Mouse (Mus musculus) layer of hippocampus, postnatal 25 days (tissue): ENCODE results near the gene Pemt. TPM values are rescaled to one million over a fixed set of nuclear protein-coding genes. Genes with fewer than 3 reads are reported as not detected.
A peak's percentile ranks its signal among the peaks of the same experiment; 100 is the strongest.

Source experiments
- DNase-seq, 2 experiments: peaks; one replicate each; pipeline ENCODE4 v3.0.0; 2022; ENCODE audit warnings: mixed read lengths in 2 of 2, low spot score in 1 of 2; ENCODE audit errors: extremely low spot score in 1 of 2
- total RNA-seq, 2 experiments: library from RNA; stranded (reverse); gene quantifications; 2 replicates each; pipeline ENCODE4 v1.2.3; 2021

Pemt gene
- total RNA-seq, 2 experiments from 2014 or later: 4.0 to 4.7 TPM

- no peak for DNase-seq
These were observed 40.4 kb downstream of the Pemt start for GRCm38 (mm10) chr11:60005866-60006265.

- no peak for DNase-seq
These were observed 41.6 kb downstream of the Pemt start for GRCm38 (mm10) chr11:60004716-60005115.

DNA sequence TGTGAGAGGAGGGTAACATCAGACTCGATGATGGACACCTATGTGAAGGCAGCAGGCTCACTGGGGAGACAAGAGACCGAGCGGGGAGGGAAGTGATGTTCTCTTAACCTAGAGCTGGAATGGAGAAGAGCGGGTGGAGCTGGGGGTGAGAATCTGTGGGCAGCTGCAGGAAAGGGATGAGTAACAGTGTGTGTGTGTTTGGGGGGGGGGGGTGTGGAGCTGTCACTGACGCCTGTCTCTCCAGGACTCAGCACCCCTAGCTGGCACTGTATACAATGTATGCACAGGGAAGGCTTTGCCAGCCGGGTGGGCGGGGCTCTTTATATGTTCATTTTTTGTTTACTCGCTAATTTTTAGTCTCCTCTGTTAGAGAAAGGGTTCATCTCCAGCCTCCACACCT lies 42.5 kb downstream of the Pemt start:
- DNase-seq: no peak

- no peak for DNase-seq
These were observed 44.9 kb downstream of the Pemt start for GRCm38 (mm10) chr11:60001231-60001980.

GRCm38 (mm10) chr11:59994318-59994717 lies 52.0 kb downstream of the Pemt start:
- DNase-seq: no peak

GRCm38 (mm10) chr11:59991365-59991764 lies 54.9 kb downstream of the Pemt start:
- DNase-seq: no peak

DNA sequence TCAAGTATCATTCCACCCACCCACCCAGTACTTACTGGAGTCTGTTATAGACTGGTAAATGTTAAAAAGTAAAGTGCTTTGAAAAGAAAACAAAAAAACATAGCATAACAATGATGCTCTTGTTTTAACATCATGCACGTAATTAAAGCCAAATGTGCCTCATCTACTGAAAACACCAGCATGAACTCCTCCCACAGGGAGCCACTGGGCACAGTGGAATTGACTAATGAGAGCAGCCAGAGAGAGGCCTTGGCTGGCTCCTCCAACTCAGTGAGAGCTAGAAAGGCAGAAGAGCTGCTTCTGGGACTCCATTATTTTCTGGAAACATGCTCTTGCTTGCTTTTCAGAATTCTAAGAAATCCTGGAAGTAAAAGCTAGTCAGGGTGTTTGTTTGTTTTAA lies 56.9 kb downstream of the Pemt start:
- DNase-seq: no peak

GRCm38 (mm10) chr11:59977831-59978230 lies 68.5 kb downstream of the Pemt start:
- DNase-seq: no peak

DNA sequence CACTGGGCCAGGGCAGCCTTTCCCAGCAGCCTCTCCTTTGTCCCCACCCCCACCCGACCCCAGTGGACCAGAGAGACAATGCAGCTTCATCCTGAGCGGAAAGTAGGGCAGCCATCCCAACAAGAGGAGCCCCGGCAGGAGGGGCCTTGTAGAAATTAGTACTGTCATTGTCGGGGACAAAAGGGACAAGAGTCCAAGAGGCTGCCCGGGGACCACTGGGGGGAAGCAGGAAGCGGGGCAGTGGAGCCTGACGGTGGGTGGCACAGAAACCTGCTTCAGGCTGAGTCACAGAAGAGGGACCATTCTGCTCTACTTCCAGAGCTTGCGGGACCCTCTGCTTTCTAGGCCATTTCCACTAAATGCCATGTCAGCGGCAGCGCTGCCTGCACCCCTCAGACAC lies 71.0 kb downstream of the Pemt start:
- no peak for DNase-seq

DNA sequence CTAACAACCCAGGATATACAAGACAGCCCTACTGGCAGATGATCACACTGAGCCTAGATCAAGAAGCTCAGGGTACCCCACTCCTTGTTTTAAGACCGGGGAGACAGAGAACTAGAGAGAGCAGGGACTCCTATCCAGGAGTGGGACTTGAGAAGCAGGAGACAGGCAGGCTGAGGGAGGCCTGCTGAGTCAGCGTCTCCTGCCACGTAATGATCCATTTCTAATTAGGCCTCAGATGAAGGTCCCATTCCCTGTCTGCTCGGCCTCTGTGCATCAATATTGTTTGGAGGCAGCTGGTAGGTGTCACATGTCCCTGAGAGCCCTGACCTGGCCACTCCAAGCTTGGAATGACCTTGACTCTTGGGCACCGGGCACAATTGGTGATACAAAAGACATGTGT lies 72.9 kb downstream of the Pemt start:
- DNase-seq: no peak

GRCm38 (mm10) chr11:59971691-59972090 lies 74.6 kb downstream of the Pemt start:
- DNase-seq: no peak

GRCm38 (mm10) chr11:59970780-59971179 lies 75.5 kb downstream of the Pemt start:
- no peak for DNase-seq

DNA sequence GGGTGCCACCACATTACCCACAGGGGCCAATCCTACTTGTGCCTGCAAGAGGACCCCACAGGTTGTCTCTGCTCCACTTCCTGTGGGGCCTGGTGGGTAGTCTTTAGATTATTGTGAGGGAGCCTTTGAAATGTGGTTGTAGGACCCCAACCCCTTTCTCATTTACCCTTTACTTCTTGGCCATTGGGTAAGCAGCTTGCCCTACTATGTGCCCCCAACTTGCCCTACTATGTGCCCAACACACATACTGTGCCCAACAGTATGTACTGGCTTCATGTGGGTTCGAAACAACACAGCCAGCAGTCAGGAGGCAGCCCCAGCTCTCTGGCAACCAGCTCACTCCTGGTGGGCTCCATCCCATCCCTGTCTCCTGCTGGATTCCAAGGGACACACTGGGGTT lies 78.5 kb downstream of the Pemt start:
- no peak for DNase-seq

GRCm38 (mm10) chr11:59966102-59966483 lies 80.2 kb downstream of the Pemt start:
- DNase-seq: no peak

DNA sequence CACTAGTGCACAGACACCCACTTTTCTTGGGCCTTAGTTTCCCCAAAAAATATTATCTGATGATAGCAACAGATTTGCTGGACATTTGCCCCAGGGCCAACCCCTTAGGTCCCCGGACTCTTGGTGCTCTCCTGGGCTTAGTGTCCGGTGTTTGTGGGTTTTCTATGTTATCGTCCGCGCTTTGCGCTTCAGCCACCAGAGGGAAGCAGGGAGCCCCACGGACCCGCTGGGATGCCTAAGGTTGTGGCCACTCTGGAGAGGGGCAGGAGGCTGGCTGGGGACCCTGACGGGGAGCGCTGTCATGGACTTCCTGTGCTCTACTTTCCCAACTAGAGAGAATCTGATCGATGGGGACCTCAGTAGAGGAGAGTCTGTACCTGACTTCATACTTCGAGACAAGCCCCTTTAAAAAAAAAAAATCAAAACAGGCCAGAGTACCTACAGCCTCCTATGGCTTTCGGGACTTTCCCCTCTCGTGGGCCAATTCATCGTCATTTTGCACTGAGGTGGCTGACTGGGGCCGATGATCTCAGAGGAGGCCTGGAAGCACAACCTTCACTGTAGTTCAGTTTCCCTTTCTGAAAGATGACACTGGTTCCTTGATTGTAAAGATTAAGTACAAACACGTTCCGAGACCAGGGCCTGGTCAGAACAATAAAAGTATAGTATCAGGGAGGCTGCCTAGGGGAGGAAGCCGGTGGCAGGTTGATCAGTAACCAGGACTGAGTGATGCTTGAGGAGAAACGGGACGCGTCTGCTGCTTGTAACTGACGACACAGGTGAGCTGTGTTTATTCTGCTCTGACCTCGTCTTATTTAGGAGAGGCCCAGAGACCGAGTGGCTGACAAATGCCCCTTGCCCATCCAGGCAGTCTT lies 80.8 kb downstream of the Pemt start:
- DNase-seq: peak; percentile 57 to 88

- DNase-seq: peak in 1 of 2 experiments; percentile 48
These were observed 81.5 kb downstream of the Pemt start, which contains the start of gene Rasd1 for GRCm38 (mm10) chr11:59964818-59965217. Gene Rasd1 (minus strand): TSS chr11:59964944.

DNA sequence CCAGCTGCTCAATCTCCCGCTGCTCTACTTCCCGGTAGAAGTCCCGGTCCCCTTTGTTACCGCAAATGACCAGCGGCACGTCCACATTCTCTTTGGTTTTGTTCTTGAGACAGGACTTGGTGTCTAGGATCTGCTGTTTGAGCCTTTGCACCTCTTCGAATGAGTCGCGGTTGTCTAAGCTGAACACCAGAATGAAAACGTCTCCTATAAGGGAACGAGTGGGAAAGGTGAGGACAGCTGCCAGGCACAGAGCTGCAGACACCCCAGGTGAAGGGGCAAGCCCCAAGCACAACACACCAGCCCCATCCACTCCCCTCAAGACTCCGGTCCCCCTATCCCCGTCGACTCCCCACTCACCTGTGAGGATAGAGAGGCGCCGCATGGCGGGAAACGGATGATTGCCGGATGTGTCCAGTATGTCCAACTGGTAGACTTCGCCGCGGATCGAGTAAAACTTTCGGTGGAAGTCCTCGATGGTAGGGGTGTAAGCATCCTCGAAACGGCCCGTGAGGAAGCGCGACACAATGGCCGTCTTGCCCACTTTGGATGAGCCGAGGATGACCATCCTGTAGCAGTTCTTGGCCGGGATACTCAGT lies 82.0 kb downstream of the Pemt start:
- no peak for DNase-seq

DNA sequence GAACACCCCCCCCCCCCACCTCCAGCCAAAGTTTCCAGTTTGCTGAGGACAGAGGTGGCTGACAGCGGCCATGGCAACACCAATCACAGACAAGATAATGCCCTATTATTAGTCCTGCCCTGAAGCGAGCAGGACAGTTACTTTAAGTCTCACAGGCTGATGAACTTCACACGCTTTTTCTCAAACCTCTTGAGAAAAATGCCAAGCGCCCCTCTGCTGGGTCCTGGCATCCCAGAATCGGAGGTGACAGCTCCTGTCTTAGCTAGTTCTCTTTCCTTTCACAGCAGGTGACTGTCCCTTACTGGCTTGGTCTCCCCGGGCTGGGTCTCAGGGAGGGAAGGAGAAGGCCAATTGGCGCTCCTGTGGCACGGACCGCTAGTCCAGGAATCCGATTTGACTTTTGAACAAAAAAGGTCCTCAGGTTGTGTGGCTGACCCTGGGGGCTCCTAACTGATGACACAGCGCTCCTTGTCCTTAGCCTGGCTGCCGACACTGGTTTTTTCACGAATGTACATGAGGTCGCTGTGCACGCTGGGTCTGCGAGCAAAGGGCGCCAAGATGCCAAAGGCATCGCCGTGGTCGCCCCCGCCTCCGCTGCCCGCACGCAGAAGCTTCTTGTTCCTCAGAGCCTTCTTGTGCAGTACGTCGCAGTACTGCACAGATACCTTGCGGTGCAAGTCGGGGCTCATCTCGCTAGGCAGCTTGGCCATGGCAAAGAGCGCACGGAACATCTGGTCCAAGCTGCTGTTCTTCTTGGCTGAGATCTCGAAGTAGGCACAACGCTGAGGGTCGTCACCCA lies 82.7 kb downstream of the Pemt start:
- DNase-seq: no peak

DNA sequence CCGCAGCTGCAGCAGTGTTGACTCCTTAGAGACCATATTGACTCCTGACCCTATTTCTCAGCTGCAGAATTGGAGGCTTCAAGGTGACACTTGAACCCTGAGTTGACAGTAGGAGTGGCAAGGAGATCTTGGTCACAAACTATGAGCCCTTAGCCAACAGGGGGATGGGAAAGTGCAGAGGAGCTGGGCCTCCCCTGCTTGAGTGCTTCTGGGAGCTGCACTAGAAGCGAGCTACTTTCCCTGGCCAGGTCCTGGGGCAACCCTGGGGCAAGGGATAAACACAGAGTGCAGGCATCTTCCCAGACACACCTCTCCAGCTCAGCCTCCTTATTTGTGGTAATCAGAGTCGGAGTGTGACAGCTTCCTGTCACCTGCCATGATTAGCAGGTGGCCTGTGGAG lies 83.7 kb downstream of the Pemt start:
- DNase-seq: no peak

GRCm38 (mm10) chr11:59961338-59961875 lies 84.9 kb downstream of the Pemt start:
- no peak for DNase-seq
